Mouse (Mus musculus) intestine, embryonic 14.5 days (tissue): ENCODE measurements around the gene Med27. TPM values are rescaled to one million over a fixed set of nuclear protein-coding genes. Genes with fewer than 3 reads are reported as not detected.

Experiments
- ATAC-seq: fragments of 200-750 bp; cut with Nextera tagmentation; replicated peaks from 2 replicates; pipeline ENCODE4 v1.8.0; 2017; ENCODE audit warnings: low read depth, moderate number of reproducible peaks, moderate TSS enrichment, moderate library complexity; ENCODE audit not compliant: low FRiP score, low TSS enrichment
- DNase-seq: peaks from one replicate; pipeline ENCODE4 v3.0.0-alpha.2; 2018; ENCODE audit warnings: low spot score
- H3K27ac ChIP-seq: fragments of 300-500 bp; sonication (generic); 2 replicates; pipeline ENCODE4 v1.5.1; 2014; ENCODE audit warnings: low read depth, mild to moderate bottlenecking, control low read depth
- H3K27me3 ChIP-seq: fragments of 300-500 bp; sonication (generic); replicated peaks from 2 replicates; pipeline ENCODE4 v1.6.1; 2014; ENCODE audit warnings: low read length, control low read depth; ENCODE audit not compliant: control insufficient read depth, insufficient read depth
- H3K36me3 ChIP-seq: fragments of 300-500 bp; sonication (generic); 2 replicates; pipeline ENCODE4 v1.6.1; 2014; ENCODE audit warnings: low read length, control low read depth; ENCODE audit not compliant: control insufficient read depth, insufficient read depth
- H3K4me1 ChIP-seq: fragments of 300-500 bp; sonication (generic); replicated peaks from 2 replicates; pipeline ENCODE4 v1.6.1; 2014; ENCODE audit warnings: low read length, control low read depth, mixed read lengths; ENCODE audit not compliant: control insufficient read depth, insufficient read depth
- H3K4me2 ChIP-seq: fragments of 300-500 bp; sonication (generic); 2 replicates; pipeline ENCODE4 v1.6.1; 2014; ENCODE audit warnings: low read length
- H3K4me3 ChIP-seq: fragments of 300-500 bp; sonication (generic); 2 replicates; pipeline ENCODE4 v1.5.1; 2014; ENCODE audit warnings: low read depth, low read length, control low read depth, mixed read lengths
- H3K9ac ChIP-seq: fragments of 300-500 bp; sonication (generic); 2 replicates; pipeline ENCODE4 v1.6.1; 2014; ENCODE audit warnings: mild to moderate bottlenecking, low read length
- H3K9me3 ChIP-seq: fragments of 300-500 bp; sonication (generic); 2 replicates; pipeline ENCODE4 v1.6.1; 2016; ENCODE audit warnings: low read length, control low read depth; ENCODE audit not compliant: control insufficient read depth
- WGBS: fragments of 180-500 bp; shearing (Covaris S2); extraction: QIAGEN DNeasy Blood & Tissue Kit; methylation state at CpG from one replicate; pipeline ENCODE4 v1.1.7; 2014; 5-methylcytosine and 5-hydroxymethylcytosine counted together
- polyA plus RNA-seq: library from polyadenylated mRNA; unstranded; fragments of >200 nt; fragmentation: Nextera tagmentation; extraction: Ambion mirVana; gene quantifications from 2 replicates; pipeline ENCODE4 v1.2.1, GENCODE M21; 2014

Gene Med27
- polyA plus RNA-seq, 1 experiment from 2014 or later: 48.2 TPM

DNA sequence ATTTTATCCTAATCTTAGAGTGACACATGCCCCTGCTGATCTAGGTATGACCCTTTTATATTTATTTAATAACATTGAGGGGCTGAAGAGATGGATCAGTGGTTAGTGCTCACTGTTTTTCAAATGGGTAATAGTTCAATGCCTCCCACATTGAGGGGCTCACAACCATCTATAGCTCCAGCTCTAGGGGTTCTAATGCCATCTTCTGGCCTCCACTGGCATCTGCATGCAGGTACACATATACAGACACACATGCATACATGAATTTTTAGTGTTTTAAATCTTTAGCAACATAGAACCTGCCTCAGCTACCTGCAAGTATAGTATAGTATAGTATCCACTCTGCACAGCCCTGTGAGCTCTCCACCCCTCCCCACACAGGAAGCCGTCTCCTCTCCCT lies 130.1 kb downstream of the Med27 start:
- Histone ChIP-seq H3K4me2 (no peak overlapping the region), H3K4me3 (no peak overlapping the region), H3K27me3 (no peaks in the 10 kb centered on the region), H3K9ac (no peak overlapping the region), H3K36me3 (no peaks in the 10 kb centered on the region), H3K4me1 (no peaks in the 10 kb centered on the region), H3K9me3 (no peaks in the 10 kb centered on the region), H3K27ac (no peak overlapping the region)
- DNase-seq (no peak), ATAC-seq (no peak)
- WGBS: 91% methylated on average over 1 of the region's 1 CpGs

DNA sequence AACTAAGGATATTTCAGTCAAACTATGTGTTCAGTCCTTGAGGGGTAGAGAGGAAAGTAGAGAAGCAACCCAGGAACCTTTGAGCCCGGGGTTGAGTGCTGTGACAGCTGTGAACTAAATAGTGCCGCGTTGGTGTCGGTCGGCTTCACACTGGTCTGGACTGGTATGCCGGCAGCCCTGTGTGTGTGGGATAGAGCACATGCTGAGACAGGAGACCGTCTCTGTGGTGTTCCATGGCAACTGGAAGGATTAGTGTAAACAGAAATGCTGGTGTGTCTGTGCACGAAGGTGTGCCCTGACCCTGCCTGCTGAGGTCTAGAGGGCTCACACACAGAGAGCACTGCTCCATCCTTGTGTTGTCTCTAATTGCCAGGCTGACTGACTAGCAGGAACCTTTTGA lies 135.2 kb downstream of the Med27 start:
- H3K9me3 ChIP-seq: no peaks in the 10 kb centered on the region
- no peak for ATAC-seq
- H3K4me1 ChIP-seq: no peaks in the 10 kb centered on the region
- DNase-seq: no peak
- H3K27me3 ChIP-seq: no peaks in the 10 kb centered on the region
- H3K4me2 ChIP-seq: no peak overlapping the region
- WGBS: 30% methylated on average over 8 of the region's 8 CpGs
- no peak overlapping the region for H3K9ac ChIP-seq
- no peak overlapping the region for H3K4me3 ChIP-seq
- no peaks in the 10 kb centered on the region for H3K36me3 ChIP-seq
- H3K27ac ChIP-seq: no peak overlapping the region

DNA sequence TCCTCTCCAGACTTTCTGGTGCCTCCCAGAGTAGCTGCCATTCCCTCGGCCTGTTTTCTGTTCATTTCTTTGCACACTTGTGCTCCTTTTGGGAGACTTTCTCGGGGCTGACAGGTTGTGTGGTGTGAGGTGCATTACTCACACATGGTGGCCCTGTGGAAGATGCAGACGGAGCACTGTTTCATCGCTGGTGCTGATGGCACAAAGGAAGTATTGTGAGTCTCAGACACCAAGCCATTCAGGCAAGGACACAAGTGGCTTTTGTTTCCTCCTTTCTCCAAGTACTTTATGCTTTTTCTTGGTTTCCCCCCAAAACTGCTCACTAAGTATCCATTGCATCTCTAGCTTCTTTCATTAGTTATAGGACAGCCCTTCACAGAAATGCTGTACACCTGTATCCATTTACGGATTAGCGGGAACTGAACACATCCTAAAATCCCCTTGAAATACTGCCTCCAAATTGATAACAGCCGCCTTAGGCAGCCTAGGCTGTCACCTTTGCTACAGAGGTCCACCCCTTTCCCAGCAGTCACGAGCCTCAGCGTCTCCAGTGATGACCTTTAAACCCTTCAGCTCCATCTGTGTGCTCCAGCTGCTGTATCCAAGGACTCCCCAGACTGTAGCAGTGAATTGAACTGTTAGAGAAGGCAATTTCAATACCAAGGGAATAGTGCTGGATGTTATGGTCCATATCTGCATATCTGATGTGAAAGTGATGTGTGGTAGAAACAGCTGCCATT lies 136.5 kb downstream of the Med27 start:
- peak; percentile 70 for ATAC-seq
- WGBS: 41% methylated on average over 9 of the region's 9 CpGs

DNA sequence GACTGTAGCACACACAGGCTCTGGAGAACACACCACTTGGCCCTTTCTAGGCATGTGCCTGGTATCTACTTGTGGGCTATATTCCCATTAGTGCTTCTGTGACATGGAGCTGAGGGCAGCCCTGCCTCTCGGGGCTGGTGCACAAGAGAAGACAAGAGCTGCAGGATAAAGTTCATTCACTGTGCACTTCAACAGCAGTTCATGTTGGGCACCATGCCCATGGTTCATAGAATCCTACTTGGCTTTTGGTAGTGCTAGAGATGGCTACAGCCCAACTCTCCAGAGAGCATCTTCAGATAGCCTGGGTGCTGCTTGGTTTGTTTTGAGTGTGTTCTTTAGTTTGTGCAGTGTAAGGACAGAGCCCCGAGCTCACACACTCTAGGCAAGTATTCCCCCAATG lies 138.9 kb downstream of the Med27 start:
- H3K9ac ChIP-seq: no peak overlapping the region
- no peak for DNase-seq
- H3K4me2 ChIP-seq: no peak overlapping the region
- H3K36me3 ChIP-seq: no peaks in the 10 kb centered on the region
- ATAC-seq: no peak
- no peak overlapping the region for H3K27ac ChIP-seq
- H3K4me3 ChIP-seq: no peak overlapping the region
- H3K4me1 ChIP-seq: no peaks in the 10 kb centered on the region
- 82% methylated on average over 2 of the region's 2 CpGs for WGBS
- H3K27me3 ChIP-seq: no peaks in the 10 kb centered on the region
- H3K9me3 ChIP-seq: no peaks in the 10 kb centered on the region

More for the DNA sequence above, 136.5 kb downstream of the Med27 start:
- H3K4me1 ChIP-seq: no peaks in the 10 kb centered on the region
- H3K9ac ChIP-seq: no peak overlapping the region
- no peaks in the 10 kb centered on the region for H3K27me3 ChIP-seq
- H3K4me2 ChIP-seq: no peak overlapping the region
- no peak overlapping the region for H3K27ac ChIP-seq
- H3K4me3 ChIP-seq: no peak overlapping the region
- no peaks in the 10 kb centered on the region for H3K9me3 ChIP-seq
- H3K36me3 ChIP-seq: no peaks in the 10 kb centered on the region
- DNase-seq: no peak

DNA sequence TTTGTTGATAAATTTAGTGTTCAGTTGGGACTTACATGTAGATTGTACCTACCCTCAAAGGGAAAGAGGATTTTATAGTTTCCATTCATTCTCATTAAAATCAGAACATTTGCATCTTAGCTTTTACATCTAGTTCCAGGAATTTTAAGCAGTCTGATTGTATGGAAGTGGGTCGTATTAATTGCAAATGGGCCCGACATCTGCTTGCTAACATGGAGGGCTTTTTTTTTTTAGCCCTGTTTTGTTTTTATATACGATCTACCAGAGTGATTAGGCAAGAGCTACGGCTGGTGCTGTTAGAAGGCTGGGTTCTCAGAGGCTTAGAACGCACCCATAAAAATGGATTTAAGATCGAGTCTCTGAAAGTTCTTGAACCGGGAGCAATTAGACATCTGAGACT lies 139.9 kb downstream of the Med27 start:
- H3K4me2 ChIP-seq: no peak overlapping the region
- ATAC-seq (no peak), DNase-seq (no peak)
- H3K4me1 ChIP-seq: no peaks in the 10 kb centered on the region
- no peaks in the 10 kb centered on the region for H3K27me3 ChIP-seq
- no peak overlapping the region for H3K4me3 ChIP-seq
- H3K9ac ChIP-seq: no peak overlapping the region
- no peaks in the 10 kb centered on the region for H3K9me3 ChIP-seq
- no peak overlapping the region for H3K27ac ChIP-seq
- 65% methylated on average over 7 of the region's 7 CpGs for WGBS
- H3K36me3 ChIP-seq: no peaks in the 10 kb centered on the region

DNA sequence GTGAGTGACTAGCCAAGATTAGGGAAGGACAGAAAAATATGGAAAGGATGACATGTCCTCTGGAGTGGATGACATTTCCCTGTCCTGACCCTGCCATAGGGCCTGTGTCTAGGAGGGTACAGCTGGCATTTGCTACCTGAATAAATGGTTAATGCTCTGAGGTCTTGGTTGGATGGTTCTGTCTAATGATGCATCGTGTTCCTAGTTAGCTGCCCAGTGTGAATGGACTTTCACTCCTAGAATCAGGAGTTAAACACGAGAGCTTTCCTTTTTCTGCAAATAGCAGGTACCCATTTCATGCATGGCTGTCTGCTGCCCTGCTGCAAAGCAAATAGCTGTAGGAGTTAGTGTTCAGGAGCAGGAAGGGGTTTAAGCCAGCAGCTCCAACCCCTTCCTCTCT lies 141.0 kb downstream of the Med27 start:
- no peak overlapping the region for H3K9ac ChIP-seq
- H3K4me3 ChIP-seq: no peak overlapping the region
- H3K9me3 ChIP-seq: no peaks in the 10 kb centered on the region
- ATAC-seq: no peak
- no peak overlapping the region for H3K4me2 ChIP-seq
- DNase-seq: no peak
- no peaks in the 10 kb centered on the region for H3K36me3 ChIP-seq
- no peaks in the 10 kb centered on the region for H3K4me1 ChIP-seq
- H3K27me3 ChIP-seq: no peaks in the 10 kb centered on the region
- H3K27ac ChIP-seq: no peak overlapping the region
- WGBS: 84% methylated on average over 2 of the region's 2 CpGs

DNA sequence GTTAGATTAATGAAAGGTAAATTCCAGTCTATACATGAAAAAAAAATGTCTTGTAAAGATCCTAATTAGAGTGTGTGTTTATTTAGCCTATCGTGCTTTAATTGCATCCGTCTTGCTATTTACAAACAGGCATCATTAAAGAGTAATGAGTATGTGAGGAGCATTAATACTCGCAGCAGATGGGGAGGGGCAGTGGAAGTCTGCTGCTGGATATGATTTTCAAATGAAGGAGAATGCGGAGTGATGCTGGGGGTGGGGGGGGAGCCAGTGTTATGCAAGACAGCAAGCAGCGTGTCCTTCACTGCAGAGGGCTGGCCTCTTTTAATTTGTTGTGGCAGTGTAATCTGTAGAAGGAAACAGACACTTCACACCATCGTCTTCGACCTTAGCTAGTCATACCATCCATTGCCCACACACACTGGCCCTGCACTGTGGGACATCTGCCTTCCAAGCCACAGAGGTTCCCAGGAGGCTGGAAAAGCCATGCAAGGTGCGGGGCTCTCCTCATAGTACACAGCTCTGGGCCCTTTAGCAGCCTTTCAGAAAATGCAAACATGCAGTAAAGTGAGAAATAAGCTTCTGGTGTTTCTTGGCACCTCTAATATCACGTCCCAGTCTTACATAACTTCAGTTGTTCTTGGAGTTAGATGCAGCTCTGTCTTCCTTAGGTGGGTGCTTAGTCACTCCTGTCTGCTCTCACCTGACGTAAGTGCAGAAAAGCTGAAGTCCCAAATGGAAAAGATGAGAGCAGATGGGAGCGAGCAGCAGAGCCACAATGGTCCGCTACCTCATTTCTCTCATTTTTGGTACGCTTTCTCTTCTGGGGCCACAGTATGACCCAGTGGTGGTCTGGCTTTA lies 142.0 kb downstream of the Med27 start:
- no peaks in the 10 kb centered on the region for H3K27me3 ChIP-seq
- H3K27ac ChIP-seq: no peak overlapping the region
- no peaks in the 10 kb centered on the region for H3K9me3 ChIP-seq
- 82% methylated on average over 13 of the region's 13 CpGs for WGBS
- no peak overlapping the region for H3K4me3 ChIP-seq
- H3K9ac ChIP-seq: no peak overlapping the region
- ATAC-seq: no peak
- no peak for DNase-seq
- H3K36me3 ChIP-seq: no peaks in the 10 kb centered on the region
- H3K4me2 ChIP-seq: no peak overlapping the region
- H3K4me1 ChIP-seq: no peaks in the 10 kb centered on the region; the same call in 1 of the 2 replicates

DNA sequence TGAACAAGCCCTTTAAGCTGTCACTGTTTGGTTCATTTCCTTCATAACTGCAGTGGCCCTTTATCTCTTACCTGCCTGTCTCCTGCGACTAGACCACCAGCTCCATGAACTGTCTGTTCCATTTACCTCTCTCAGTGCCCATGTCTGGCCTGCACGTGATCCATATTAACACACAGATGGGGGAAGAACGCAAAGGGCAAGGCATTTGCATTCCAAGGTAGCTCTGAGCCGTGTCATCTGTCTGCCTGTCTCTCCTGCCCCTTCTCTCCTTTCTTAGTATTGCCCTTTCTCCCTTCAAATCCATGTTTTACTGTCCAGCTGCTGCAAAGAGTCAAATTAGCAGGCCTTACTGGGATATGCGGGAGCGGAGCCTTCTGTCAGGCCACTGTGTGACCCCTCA lies 145.0 kb downstream of the Med27 start:
- no peaks in the 10 kb centered on the region; the same call in 1 of the 2 replicates for H3K4me1 ChIP-seq
- WGBS: 71% methylated on average over 6 of the region's 6 CpGs
- H3K4me2 ChIP-seq: no peak overlapping the region
- no peaks in the 10 kb centered on the region for H3K9me3 ChIP-seq
- no peaks in the 10 kb centered on the region for H3K27me3 ChIP-seq
- H3K36me3 ChIP-seq: no peaks in the 10 kb centered on the region
- no peak overlapping the region for H3K27ac ChIP-seq
- DNase-seq: no peak
- H3K9ac ChIP-seq: no peak overlapping the region
- no peak for ATAC-seq
- H3K4me3 ChIP-seq: no peak overlapping the region
